Mouse (Mus musculus): ENCODE data around the gene Npw. TPM values are rescaled to one million over a fixed set of nuclear protein-coding genes. Genes with fewer than 3 reads are reported as not detected.

Npw gene
- polyA plus RNA-seq, 1 experiment from 2014 or later, result not detected

GRCm38 (mm10) chr17:24677500-24678080 lies 19.3 kb upstream of the Npw start:
- WGBS, result 82% methylated on average over 24 of the region's 24 CpGs
- peaks cover 58% of the 10 kb centered on the region for H3K36me3 ChIP-seq (ENCODE audit: control insufficient read depth, insufficient read depth, low read length)
- H3K9me3 ChIP-seq (ENCODE audit: control insufficient read depth, low read length), result no peaks in the 10 kb centered on the region
- H3K27ac ChIP-seq (ENCODE audit: low read depth), result no peak overlapping the region
- ATAC-seq (replicated peaks; ENCODE audit: low FRiP score, low TSS enrichment, low read depth), result peak; percentile 67
- H3K4me3 ChIP-seq (ENCODE audit: low read depth, low read length), result no peak overlapping the region
- H3K9ac ChIP-seq (ENCODE audit: low read length), result no peak overlapping the region
- no peak for DNase-seq (ENCODE audit: low spot score)
- H3K4me2 ChIP-seq (ENCODE audit: low read length), result no peak overlapping the region
- H3K4me1 ChIP-seq (replicated peaks; ENCODE audit: control insufficient read depth, insufficient read depth, low read length), result no peaks in the 10 kb centered on the region; the same call in 1 of the 2 replicates
- H3K27me3 ChIP-seq (replicated peaks; ENCODE audit: control insufficient read depth, insufficient read depth, low read length), result no peaks in the 10 kb centered on the region

GRCm38 (mm10) chr17:24676877-24677276 lies 18.6 kb upstream of the Npw start:
- peaks cover 7% of the 10 kb centered on the region for H3K4me1 ChIP-seq (replicated peaks; ENCODE audit: control insufficient read depth, insufficient read depth, low read length)
- H3K36me3 ChIP-seq (ENCODE audit: control insufficient read depth, insufficient read depth, low read length), result peaks cover 54% of the 10 kb centered on the region
- no peak overlapping the region for H3K9ac ChIP-seq (ENCODE audit: low read length)
- 94% methylated on average over 5 of the region's 5 CpGs for WGBS
- no peak overlapping the region for H3K4me3 ChIP-seq (ENCODE audit: low read depth, low read length)
- no peaks in the 10 kb centered on the region for H3K9me3 ChIP-seq (ENCODE audit: control insufficient read depth, low read length)
- no peaks in the 10 kb centered on the region for H3K27me3 ChIP-seq (replicated peaks; ENCODE audit: control insufficient read depth, insufficient read depth, low read length)
- no peak overlapping the region for H3K4me2 ChIP-seq (ENCODE audit: low read length)
- no peak for DNase-seq (ENCODE audit: low spot score)
- no peak overlapping the region for H3K27ac ChIP-seq (ENCODE audit: low read depth)
- no peak for ATAC-seq (replicated peaks; ENCODE audit: low FRiP score, low TSS enrichment, low read depth)

GRCm38 (mm10) chr17:24676187-24676586 lies 17.9 kb upstream of the Npw start:
- H3K4me1 ChIP-seq (replicated peaks; ENCODE audit: control insufficient read depth, insufficient read depth, low read length), result peaks cover 14% of the 10 kb centered on the region
- H3K27ac ChIP-seq (ENCODE audit: low read depth), result no peak overlapping the region
- ATAC-seq (replicated peaks; ENCODE audit: low FRiP score, low TSS enrichment, low read depth) (no peak), DNase-seq (ENCODE audit: low spot score) (peak; percentile 84)
- peaks cover 47% of the 10 kb centered on the region for H3K36me3 ChIP-seq (ENCODE audit: control insufficient read depth, insufficient read depth, low read length)
- no peak overlapping the region for H3K4me2 ChIP-seq (ENCODE audit: low read length)
- H3K27me3 ChIP-seq (replicated peaks; ENCODE audit: control insufficient read depth, insufficient read depth, low read length), result no peaks in the 10 kb centered on the region
- no peak overlapping the region for H3K9ac ChIP-seq (ENCODE audit: low read length)
- no peaks in the 10 kb centered on the region for H3K9me3 ChIP-seq (ENCODE audit: control insufficient read depth, low read length)
- 60% methylated on average over 2 of the region's 2 CpGs for WGBS
- H3K4me3 ChIP-seq (ENCODE audit: low read depth, low read length), result no peak overlapping the region

GRCm38 (mm10) chr17:24674277-24674676 lies 16.0 kb upstream of the Npw start:
- Histone ChIP-seq H3K27me3 (replicated peaks; ENCODE audit: control insufficient read depth, insufficient read depth, low read length) (no peaks in the 10 kb centered on the region), H3K9ac (ENCODE audit: low read length) (no peak overlapping the region), H3K4me1 (replicated peaks; ENCODE audit: control insufficient read depth, insufficient read depth, low read length) (peaks cover 23% of the 10 kb centered on the region), H3K9me3 (ENCODE audit: control insufficient read depth, low read length) (no peaks in the 10 kb centered on the region), H3K4me3 (ENCODE audit: low read depth, low read length) (no peak overlapping the region), H3K27ac (ENCODE audit: low read depth) (no peak overlapping the region), H3K4me2 (ENCODE audit: low read length) (no peak overlapping the region), H3K36me3 (ENCODE audit: control insufficient read depth, insufficient read depth, low read length) (peaks cover 28% of the 10 kb centered on the region)
- WGBS, result 85% methylated on average over 7 of the region's 7 CpGs
- DNase-seq (ENCODE audit: low spot score) (no peak), ATAC-seq (replicated peaks; ENCODE audit: low FRiP score, low TSS enrichment, low read depth) (no peak)

GRCm38 (mm10) chr17:24672141-24672540 lies 13.9 kb upstream of the Npw start:
- 15% methylated on average over 5 of the region's 5 CpGs for WGBS
- DNase-seq (ENCODE audit: low spot score), result no peak
- H3K36me3 ChIP-seq (ENCODE audit: control insufficient read depth, insufficient read depth, low read length), result peaks cover 6% of the 10 kb centered on the region
- peak overlapping the region; percentile 20 for H3K4me2 ChIP-seq (ENCODE audit: low read length)
- no peaks in the 10 kb centered on the region for H3K9me3 ChIP-seq (ENCODE audit: control insufficient read depth, low read length)
- no peak overlapping the region for H3K27ac ChIP-seq (ENCODE audit: low read depth)
- H3K27me3 ChIP-seq (replicated peaks; ENCODE audit: control insufficient read depth, insufficient read depth, low read length), result no peaks in the 10 kb centered on the region
- no peak for ATAC-seq (replicated peaks; ENCODE audit: low FRiP score, low TSS enrichment, low read depth)
- peaks cover 26% of the 10 kb centered on the region for H3K4me1 ChIP-seq (replicated peaks; ENCODE audit: control insufficient read depth, insufficient read depth, low read length)
- H3K4me3 ChIP-seq (ENCODE audit: low read depth, low read length), result no peak overlapping the region
- H3K9ac ChIP-seq (ENCODE audit: low read length), result 0 out of 2 replicates have a peak overlapping the region, but pooled peaks have one; percentile 6

DNA sequence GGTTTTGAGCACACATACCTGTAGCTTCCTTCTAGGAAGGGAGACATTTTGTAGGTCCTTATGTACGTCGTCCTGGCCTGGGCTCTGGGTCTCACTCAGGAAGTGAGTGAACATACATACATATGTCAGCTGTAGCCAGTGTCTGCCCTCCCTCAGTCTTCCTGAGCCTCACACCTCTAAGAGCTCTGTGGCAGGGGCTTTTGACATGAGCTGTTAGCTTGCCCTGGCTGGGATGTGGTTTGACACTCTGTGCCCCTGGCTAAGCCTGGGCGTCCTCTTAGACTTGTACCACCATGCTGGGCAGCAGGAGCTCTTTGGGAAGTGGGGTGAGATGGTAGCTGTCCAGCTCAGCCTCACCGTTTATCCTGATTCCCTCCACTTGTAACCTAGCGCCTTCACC lies 13.1 kb upstream of the Npw start:
- no peak for ATAC-seq (replicated peaks; ENCODE audit: low FRiP score, low TSS enrichment, low read depth)
- DNase-seq (ENCODE audit: low spot score), result no peak
- no peaks in the 10 kb centered on the region for H3K9me3 ChIP-seq (ENCODE audit: control insufficient read depth, low read length)
- 70% methylated on average over 5 of the region's 5 CpGs for WGBS
- no peak overlapping the region for H3K27ac ChIP-seq (ENCODE audit: low read depth)
- H3K4me3 ChIP-seq (ENCODE audit: low read depth, low read length), result no peak overlapping the region
- peaks cover 26% of the 10 kb centered on the region for H3K4me1 ChIP-seq (replicated peaks; ENCODE audit: control insufficient read depth, insufficient read depth, low read length)
- no peak overlapping the region for H3K9ac ChIP-seq (ENCODE audit: low read length)
- peak overlapping the region; percentile 92 for H3K4me2 ChIP-seq (ENCODE audit: low read length)
- no peaks in the 10 kb centered on the region for H3K36me3 ChIP-seq (ENCODE audit: control insufficient read depth, insufficient read depth, low read length)
- no peaks in the 10 kb centered on the region for H3K27me3 ChIP-seq (replicated peaks; ENCODE audit: control insufficient read depth, insufficient read depth, low read length)

DNA sequence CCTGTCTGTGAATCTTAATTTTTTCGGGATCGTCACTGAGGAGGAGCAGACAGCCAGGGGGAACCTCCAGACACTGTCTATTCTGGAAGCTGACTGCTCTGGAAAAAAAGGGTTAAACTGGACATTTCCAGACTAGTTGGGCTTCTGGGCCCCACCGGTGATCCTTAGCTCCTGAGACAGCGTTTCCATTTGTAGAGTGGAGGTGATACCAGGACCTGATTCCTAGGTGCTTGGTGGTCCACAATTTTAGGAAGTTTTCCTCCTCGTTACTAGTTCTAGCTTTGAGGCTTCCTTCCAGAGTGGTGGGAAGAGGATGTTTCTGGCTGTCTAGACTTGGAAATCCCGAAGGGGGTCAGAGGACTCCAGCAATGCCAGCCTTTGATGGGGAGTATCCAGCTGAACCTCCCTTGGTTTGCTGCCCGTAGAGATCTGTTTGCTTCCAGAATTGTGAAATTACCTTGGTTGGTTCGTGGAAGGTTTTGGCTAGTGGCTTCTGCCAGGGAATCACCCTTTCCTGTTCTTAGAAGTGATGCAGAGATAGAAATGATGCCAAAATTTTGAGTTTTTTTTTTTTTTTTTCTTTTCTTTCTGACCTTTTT lies 12.1 kb upstream of the Npw start:
- Histone ChIP-seq H3K36me3 (ENCODE audit: control insufficient read depth, insufficient read depth, low read length) (no peaks in the 10 kb centered on the region), H3K4me2 (ENCODE audit: low read length) (peak overlapping the region; percentile 92), H3K4me3 (ENCODE audit: low read depth, low read length) (peak overlapping the region; percentile 98), H3K4me1 (replicated peaks; ENCODE audit: control insufficient read depth, insufficient read depth, low read length) (peaks cover 26% of the 10 kb centered on the region), H3K9me3 (ENCODE audit: control insufficient read depth, low read length) (no peaks in the 10 kb centered on the region), H3K27ac (ENCODE audit: low read depth) (peak overlapping the region; percentile 81; the same call in 1 of the 2 replicates), H3K9ac (ENCODE audit: low read length) (peak overlapping the region; percentile 91), H3K27me3 (replicated peaks; ENCODE audit: control insufficient read depth, insufficient read depth, low read length) (no peaks in the 10 kb centered on the region)
- ATAC-seq (replicated peaks; ENCODE audit: low FRiP score, low TSS enrichment, low read depth) (no peak), DNase-seq (ENCODE audit: low spot score) (no peak)
- WGBS, result 9% methylated on average over 8 of the region's 8 CpGs

- Histone ChIP-seq H3K27ac (ENCODE audit: low read depth) (peak within 1 kb of the TSS; percentile 81), H3K4me2 (ENCODE audit: low read length) (peak within 1 kb of the TSS; percentile 92), H3K27me3 (replicated peaks; ENCODE audit: control insufficient read depth, insufficient read depth, low read length) (no peaks in the 10 kb centered on the region), H3K36me3 (ENCODE audit: control insufficient read depth, insufficient read depth, low read length) (no peaks in the 10 kb centered on the region), H3K9me3 (ENCODE audit: control insufficient read depth, low read length) (no peaks in the 10 kb centered on the region), H3K9ac (ENCODE audit: low read length) (peak within 1 kb of the TSS; percentile 91), H3K4me3 (ENCODE audit: low read depth, low read length) (peak within 1 kb of the TSS; percentile 98), H3K4me1 (replicated peaks; ENCODE audit: control insufficient read depth, insufficient read depth, low read length) (peaks cover 26% of the 10 kb centered on the region)
- ATAC-seq (replicated peaks; ENCODE audit: low FRiP score, low TSS enrichment, low read depth), result peak; percentile 98
- WGBS, result 0% methylated on average over 77 of the region's 80 CpGs
- peak; percentile 97 for DNase-seq (ENCODE audit: low spot score)
Measured at GRCm38 (mm10) chr17:24669545-24670245, 11.4 kb upstream of the Npw start, which contains the start of gene Zfp598. Gene Zfp598, plus strand, starts transcription at chr17:24669687.

All from intestine, embryonic 14.5 days (tissue).